Mouse (Mus musculus) adrenal gland, postnatal 36 days (tissue): ENCODE data around the gene Inpp4a. TPM values are rescaled to one million over a fixed set of nuclear protein-coding genes. Genes with fewer than 3 reads are reported as not detected.

Experiments used
- DNase-seq, 2 experiments: peaks; one replicate each; pipeline ENCODE4 v3.0.0; 2021; ENCODE audit warnings: mixed read lengths in 1 of 2
- long read RNA-seq, 2 experiments: library from polyadenylated mRNA; stranded (forward); transcript quantifications; one replicate each; pipeline ENCODE4 v2.0.0; 2021; ENCODE audit warnings: borderline sequencing depth in 2 of 2
- total RNA-seq, 2 experiments: library from RNA; stranded (reverse); gene quantifications; 2 replicates each; pipeline ENCODE4 v1.2.3; 2021

The Inpp4a gene
- total RNA-seq: 10 to 100 TPM; 21.3 to 25.9 TPM
- long read RNA-seq, experiment 1, partial matches to known transcripts: 1 of 3 reads
- long read RNA-seq, experiment 1, other reads (novel, unspliced or antisense): 2 of 3 reads
- long read RNA-seq, experiment 2: 0 reads

DNA sequence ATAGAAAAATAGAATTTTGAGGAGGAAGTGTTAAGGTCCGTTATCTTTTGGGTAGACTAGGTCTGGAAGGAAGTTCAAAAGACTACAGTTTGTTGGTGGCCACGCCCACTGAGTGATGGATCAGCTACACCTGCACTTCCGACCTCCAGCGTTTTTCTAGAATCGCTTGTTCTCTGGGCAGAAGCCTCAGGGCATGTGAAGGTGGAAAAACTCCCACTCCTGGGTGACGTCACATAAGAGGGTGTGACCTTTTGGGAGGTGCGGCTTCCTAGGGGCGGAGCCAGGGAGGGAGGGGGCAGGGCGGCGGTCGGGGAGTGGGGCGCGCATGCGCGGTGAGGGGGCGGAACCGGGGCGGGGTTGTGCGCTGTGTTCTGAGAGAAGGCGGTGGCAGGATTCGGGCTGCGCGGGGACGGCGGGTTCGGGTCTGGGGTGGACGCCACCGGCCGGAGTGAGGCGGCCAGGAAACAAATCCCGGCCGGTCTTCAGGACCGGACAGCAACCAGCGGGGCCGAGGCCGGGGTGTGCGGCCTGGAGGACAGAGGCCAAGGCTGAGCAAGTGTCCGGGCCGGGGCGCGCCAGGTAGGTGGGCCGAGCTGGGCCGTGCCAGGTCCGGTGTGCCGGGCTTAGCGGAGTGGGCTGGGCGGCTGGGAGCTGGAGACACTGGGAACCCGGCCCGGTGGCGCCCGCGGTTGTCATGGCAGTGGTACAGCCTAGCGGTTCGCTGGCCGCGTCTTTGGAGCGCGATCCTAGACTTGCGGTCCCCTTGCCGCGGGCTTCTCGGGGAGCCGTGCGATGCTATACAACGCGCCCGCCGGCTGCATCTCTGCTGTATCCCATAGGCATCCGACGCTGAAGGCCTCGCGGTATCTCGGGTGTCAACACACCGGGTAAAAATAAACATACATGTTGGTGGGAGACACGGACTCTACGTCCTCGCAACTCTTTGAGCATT, at the start of gene Inpp4a:
Inpp4a (plus strand) TSS at position 326 of the 952 bp plus-strand sequence.
- DNase-seq: peak; percentile 97 to 99

DNA sequence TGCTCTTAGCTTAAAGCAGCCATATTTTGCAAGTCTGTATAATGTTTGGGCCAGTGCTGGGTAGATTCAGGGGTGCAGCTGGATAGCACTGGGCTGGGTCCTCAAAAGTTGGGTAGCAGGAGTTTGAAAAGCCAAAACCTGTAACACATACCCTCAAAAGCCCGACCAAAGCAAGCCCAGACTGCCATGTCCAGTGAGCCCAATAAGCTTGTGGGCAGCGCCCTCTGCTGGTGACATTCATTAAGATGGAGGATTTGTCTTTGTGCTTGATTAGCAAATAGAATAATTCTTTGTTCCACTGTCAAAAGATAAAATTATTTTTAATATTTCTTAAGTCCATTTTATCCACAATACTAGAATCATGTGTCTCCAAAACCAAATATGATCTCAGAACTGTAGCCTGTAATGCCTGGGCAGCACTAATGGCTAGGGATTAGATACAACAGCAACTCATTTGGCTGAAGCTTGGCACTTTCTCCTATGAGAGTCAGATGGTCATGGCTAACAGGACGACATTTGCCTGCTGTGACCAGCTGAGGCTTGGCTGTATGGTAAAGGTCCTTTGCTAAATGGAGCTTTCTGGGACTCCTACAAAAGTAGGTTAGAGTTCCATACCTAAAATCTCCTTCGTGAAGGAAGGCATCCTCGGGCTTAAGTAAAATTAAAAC, 48.9 kb upstream of the Inpp4a start:
- peak; percentile 83 to 85 for DNase-seq

DNA sequence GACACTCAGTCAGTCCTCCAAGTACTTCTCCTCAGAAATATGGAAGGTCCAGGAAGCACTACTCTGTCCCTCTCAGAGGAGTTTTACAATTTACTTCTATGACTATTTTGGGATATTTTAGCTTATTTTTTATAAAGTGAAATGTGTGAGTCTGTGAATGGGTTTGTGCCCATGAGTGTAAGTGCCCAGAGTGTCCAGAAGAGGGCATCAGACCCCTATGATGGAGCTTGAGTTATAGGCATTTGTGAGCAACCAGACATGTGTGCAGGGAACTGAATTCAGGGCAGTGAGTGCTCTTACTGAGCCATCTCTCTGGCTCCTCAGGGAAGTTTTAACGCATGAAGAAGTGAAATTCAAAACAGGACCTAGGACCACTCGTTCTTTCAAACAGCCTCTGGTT, 41.2 kb upstream of the Inpp4a start:
- DNase-seq: no peak

DNA sequence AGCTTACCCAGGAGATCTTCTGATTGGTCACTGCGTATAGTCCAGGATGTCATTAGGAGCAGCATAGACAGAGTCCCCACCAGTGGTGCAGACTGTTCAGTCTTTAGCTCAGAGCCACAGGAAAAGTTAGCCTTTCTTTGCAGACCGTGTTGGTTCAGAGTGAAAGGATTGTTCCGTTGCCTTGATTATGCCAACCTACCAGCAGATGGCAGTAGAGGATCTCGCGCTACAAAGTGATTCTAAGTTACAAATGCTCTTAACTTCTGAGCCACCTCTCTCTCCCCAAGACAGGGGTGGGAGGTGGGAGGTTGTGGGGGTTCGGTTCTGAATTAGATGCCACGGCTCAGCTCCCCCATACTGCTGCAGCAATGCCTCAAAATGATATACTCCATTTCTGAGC, 27.2 kb upstream of the Inpp4a start:
- peak; percentile 46 to 64 for DNase-seq

DNA sequence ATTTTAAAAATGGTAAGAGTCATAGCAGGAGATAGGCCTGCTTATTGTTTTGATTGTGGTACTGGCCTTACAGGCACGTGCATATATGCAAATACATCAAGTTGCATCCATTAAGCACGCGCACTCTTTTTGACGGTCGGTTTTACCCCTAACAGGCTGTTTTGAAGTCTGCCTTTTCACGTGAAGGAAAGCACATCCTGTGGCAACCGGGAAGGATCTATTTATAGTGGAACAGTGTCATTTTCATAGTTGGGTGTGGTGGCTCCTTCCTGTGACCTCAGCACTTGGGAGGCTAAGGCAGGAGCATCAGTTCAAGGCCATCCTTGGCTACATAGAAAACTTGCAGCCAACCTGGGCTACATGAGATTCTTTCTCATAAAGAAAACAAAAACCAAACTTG, 13.1 kb upstream of the Inpp4a start:
- DNase-seq: no peak

DNA sequence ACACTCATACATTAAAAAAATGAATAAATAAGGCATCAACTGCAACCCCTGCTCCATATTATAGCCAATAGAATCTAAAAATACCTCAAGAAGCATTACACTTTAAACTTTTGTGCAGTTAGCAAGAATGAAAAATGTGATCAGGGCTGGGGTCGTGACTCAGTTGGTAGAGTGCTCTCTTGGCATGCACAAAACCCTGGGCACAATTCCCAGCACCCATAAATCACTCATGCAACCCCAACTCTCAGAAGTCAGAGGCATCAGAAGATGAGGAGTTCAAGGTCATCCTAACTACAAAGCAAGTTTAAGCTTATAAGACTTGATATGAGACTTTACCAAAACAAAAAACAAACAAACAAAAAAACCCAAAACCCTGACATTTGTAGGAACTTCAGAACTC, 11.9 kb upstream of the Inpp4a start:
- peak; percentile 74 to 75 for DNase-seq

DNA sequence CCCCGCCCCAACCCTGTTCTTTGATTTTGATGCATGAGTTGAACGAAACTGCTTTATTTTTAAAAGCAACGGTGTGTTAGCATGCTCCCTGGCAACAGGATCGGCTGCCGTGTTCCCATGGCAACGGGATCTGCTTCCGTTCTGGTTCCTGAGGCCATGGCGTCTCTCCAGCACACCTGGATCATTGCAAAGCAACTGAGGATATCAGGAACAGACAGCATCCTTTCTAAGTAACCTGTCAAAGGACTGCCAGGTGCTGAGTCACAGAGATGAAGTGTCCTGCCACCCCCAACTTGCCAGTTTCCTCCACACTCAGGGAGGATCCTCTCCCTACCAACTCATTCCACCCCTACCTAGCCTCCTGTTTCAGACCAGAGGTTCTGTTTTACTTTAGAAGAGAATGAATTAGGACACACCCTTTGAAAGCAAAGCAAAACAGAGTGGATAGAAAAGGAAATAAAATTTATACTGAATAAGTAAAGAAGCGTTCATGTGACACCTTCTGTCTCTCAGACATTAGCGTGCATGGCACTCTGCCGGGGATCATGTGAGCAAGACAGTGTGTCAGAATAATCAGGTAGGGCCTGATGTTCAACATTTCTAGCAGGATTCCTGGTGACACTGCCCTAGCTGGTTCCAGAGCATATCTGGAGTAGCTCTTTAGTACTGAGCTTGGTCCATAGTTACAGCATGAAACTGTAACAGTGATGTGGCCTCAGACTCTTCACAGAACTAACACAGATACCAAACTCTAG, 11.3 kb upstream of the Inpp4a start:
- DNase-seq: peak; percentile 32 to 51

DNA sequence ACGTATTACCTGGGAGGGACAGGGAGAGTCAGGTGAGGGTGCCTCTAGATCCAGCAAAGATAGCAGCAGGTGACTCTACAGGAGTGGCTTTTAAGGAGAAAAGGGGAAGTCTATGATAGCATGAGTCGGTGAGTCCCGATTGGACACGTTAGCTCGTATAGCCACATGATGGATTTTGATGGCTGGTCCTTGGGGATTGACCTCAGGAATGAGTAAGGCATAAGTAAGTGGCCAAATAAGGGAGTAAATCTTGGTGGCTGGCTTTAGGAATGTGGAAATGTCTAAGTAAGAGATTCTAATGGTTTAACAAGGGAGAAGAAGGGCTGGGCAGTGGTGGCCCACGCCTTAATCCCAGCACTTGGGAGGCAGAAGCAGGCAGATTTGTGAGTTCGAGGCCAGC, 10.7 kb upstream of the Inpp4a start:
- DNase-seq: no peak

DNA sequence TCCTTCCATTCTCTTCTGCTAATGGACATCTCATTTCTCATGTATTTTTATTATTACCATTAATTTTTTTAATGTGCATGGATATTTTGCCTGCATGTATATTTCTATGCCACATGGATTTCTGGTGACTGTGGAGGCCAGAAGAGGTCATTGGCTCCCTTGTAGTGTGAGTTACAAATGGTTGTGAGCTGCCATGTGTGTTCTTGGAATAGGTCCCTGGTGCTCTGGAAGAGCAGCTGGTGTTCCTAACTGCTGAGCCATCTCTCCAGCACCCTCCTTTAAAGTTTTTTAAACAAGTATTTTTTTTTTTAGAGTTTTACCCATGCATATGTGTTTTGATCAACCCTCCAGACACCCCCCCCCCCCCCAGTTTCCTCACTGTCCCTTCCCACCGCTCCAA, 3.3 kb upstream of the Inpp4a start:
- DNase-seq: no peak

DNA sequence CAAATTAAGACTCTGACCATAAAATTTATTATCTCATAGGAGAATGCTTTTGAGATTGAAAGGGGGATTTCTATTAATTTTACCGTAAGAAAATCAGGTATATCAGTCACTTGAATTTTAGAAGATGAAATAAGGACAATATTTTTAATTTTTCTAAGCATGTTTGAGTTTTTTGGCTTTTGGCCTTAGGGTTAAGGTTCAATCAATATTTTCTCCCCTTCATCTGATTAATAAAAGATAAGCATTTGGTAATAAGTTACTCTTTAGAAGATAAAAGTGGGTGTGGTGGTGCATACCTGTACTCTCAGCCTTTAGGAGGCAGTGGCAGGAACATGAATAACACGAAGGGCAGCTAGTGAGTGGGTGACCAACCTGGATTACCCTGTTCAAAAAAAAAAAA, 761 bp upstream of the Inpp4a start:
- no peak for DNase-seq

DNA sequence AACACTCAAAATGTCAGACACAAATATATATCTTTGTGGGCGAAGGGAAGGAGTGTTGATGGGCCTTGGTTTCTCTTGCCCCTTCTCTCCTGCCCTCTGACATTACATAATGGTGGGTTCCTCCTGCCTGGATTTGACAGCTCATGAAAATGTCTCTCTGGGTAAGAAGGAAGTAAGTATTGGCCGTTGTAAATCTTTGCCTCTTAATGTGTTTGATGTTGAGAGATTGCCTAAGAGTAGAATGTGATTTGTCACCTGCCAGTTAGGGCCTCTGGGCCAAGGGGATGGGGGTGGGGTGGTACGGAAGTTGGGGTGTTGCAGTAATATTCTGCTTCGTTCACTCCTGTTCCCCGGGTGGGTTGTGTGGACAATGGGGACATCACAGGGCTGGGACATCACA, 985 bp downstream of the Inpp4a start:
- DNase-seq: peak in 1 of 2 experiments; percentile 33

DNA sequence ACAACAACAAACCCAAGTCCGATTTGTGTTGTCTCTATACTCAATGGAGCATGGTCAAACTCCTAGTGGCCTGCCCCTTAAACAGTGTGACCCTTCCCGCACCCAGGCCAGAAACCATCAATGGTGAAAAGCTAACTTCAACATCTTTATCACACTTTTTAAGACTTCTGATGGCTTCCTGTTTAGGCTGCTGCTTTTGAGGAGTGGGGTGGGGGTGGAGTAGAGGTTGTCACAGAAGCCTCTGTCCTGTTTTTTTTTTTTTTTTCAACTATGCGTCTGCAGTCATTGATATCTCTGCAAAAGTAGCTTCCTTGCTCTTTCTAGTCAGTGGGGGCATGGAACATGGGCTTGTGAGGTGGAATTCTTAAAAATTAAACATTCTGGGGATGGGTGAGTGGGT, 3.1 kb downstream of the Inpp4a start:
- DNase-seq: no peak

DNA sequence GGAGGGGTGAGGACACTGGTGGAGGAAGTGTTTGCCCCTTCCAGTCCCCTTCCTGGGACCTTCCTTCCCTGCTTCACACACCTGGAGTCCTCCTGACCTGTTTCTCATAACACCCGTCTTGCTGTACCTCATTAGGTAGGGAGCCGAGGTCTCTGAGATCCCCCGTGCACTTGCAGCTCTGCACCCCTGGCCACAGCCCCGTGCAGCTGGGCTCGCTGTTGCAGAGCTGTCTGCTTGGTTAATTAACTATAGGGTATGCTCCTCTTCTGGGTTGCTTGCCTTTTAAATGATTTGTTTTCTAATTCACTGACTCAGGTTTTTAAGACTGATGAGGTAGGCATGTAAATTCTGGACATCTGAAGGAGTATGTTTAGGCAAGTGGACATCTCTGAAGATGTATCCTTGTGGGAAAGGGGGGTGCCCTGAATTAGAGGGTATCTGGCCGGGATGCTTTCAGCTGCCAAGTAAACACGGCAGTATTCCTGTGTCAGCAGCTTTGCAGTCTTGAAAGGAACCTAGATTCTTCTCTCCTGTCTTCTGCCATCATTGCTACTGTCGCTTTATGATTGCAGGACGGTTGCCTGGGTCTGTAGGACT, 6.1 kb downstream of the Inpp4a start:
- no peak for DNase-seq

DNA sequence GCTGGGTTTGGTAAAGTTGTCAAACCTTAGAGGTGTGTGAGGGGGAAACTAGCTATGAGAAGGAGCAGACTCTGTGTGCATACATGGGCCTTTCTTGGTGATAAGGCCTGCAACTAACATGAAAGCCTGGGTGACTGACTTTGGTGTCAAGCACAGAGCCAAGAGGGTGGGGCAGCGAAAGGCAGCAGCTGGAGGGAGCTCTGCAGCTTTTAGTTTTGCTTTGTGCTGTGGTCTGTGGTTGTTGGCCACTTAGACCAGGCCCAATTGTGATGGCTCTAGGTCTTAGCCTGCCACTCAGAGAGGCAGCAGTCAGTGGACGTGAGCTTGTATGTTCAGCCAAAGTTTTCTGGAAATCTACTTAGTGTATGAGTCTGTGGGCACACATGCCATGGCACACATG, 7.9 kb downstream of the Inpp4a start:
- DNase-seq: no peak

DNA sequence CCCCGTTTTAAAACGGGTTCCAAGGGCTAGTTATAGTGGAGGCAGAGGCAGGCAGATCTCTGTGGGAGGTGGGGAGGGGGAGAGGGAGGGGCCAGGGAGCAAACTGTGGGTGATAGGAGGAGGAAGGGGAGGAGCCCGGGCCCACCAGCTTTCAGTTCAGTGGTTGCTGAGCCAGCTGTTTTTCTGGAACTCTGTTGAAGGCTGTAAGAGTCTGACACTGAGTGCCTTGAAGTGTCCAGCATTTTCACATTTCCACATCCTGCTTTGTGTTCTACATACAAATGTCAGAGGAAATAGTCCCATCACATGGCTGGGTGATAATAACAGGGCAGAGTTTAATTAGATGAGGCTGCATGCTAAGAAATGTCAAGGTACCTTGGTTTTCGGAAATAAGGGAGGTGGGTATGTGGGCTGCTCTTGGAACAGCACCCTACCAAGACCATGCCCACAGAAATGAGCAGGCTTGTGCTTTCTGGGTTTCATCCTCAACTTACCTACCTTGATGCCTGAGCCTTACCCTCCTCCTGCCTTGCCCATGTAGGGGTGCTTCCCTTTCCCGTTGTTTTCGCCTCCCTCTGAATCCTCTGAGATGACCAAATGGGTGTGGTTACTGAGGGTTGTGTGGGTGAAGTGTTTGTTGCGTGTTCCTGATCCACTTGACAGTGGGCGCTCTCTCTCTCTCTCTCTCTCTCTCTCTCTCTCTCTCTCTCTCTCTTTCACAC, 8.5 kb downstream of the Inpp4a start:
- DNase-seq: no peak

DNA sequence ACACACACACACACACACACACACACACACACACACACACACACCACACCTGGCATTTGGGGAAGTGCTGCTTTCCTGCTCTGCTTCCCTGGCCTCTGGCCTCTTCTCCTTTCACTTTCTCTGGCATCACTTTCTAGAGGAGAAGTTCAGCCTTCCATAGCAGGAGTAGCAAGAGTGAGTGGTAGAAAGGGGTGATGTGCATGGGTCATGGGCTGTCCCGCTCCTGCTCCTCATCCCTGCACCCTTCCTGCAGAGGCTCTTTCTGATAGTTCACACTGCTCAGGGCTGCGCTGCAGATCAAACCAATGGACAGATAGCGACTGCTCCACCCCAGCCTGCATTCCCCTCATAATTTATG, 9.1 kb downstream of the Inpp4a start:
- no peak for DNase-seq

DNA sequence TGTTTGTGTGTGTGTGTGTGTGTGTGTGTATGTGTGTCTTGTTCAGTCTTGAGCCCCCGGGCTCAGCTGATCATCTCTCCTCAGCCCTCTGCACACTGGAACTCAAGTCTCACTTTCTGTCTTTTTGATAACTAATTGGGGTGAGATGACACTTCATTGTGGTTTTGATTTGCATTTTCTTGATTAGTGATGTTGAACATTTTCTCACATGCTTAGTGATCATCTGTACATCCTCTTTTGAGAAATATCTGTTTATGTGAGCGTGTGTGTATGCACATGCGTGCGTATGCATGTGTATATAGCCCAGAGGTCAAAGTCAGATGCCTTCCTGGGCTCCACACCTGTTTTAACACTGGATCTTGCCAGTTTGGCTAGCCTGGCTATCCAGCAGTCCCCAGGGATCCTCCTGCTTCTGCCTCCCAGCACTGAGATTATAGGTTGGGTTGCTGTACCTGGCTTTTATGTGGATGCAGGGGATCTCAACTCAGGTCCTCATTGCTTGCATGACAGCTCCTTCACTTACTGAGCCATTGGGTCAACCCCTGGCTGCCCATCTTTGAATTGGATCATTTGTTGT, 10.4 kb downstream of the Inpp4a start:
- DNase-seq: no peak

DNA sequence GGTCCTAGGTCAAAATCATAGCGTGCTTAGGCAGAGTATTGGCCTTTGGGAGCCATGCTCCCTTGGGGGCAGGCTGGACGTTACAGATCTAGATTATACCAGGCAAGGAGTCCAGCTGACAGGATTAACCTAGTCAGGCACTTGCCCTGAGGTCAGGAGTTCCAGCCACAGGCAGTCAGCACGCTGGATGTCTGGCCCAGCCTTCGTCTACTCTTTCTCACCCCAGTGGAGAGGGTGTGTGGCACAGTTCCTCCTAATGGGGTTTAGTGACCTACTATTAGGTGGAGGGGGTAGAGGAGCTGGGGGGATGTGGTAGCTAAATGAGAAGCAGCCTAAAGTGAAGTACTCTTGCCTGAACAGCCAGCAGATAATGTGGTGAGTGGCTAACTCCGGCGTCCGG, 14.7 kb downstream of the Inpp4a start:
- DNase-seq: no peak

DNA sequence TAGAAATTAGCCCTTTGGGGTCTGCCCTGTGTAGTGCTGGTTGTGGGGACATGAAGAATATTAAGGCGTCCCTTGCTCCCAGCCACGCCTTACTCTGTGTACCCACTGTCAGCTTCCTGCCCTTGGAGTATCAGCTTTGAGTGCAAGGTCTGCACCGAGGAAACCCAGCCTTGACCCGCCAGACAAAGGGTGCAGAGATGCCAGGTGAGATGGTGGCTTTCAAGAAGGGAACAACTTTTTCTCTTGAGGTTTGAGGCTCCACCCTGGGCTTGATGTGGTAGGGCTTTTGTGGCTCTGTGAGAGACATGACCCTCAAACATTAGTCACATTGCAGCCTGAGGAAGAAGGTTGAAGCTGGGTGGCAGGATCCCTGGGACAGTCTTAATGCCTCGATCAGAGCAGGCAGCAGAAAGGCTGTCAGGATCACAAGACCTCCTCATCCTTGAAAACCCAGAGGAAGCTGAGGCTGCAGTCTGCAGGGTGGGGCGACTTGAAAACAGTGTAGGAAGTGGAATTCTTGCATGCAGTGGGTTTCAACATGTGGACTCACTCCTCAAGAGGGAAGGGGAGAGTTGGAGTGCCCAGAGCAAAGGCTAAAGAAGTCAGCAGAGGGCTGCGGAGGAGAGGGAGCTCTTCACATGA, 18.1 kb downstream of the Inpp4a start:
- no peak for DNase-seq

DNA sequence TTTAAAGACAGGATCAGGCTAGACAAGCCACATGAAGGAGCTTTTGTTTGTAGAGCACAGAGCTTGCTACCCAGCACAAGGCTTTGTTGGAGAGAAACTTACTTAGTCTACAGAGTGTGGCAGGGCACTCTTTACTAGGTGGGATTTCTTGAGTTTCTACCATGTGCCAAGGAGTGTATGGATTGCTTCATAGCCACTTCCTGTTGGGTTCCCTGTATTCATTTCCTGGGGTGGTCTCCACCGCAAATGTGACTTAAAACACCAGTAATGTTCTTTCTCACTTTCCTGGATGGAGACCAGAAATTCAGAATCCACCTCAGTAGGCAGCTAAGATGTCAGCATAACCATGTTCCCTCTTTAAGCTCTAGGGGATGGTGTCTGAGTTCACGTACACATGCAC, 18.9 kb downstream of the Inpp4a start:
- DNase-seq: no peak

DNA sequence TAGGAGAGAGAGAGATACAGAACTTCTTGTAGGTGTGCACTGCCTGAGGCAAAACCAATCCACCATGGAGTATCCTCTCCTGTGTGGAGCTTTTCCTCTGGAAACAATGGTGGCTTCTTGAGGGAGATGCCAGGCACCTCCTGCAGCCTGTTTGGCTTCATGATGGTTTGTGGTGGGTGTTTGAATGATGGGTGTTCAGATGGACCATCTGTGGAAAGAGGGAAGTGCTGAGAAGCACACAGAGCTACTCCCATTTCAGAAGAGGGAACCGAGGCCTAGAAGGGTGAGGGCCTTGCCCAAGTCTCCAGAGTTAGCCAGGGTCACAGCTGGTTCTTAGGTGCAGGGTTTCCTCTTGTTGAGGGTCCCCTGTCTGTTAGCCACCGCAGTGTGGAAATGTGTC, 23.0 kb downstream of the Inpp4a start:
- DNase-seq: no peak
